Mouse (Mus musculus) stomach, embryonic 14.5 days (tissue): Measurements from ENCODE around the gene Mlec. TPM values are rescaled to one million over a fixed set of nuclear protein-coding genes. Genes with fewer than 3 reads are reported as not detected.
"Not testable (repeated sequence)": the region's sequence is repeated elsewhere in the genome, so short reads cannot be mapped to it uniquely, and the experiment has no call there.

Experiments used
- ATAC-seq: fragments of 200-750 bp; cut with Nextera tagmentation; 2 replicates; pipeline ENCODE4 v1.8.0; 2017; ENCODE audit warnings: low read depth, moderate TSS enrichment; ENCODE audit not compliant: insufficient number of reproducible peaks, insufficient read depth, low FRiP score
- H3K27ac ChIP-seq: fragments of 300-500 bp; sonication (generic); 2 replicates; pipeline ENCODE4 v1.5.1; 2014; ENCODE audit warnings: mild to moderate bottlenecking, low read length, moderate library complexity, mixed read lengths
- H3K27me3 ChIP-seq: fragments of 300-500 bp; sonication (generic); 2 replicates; pipeline ENCODE4 v1.6.1; 2014; ENCODE audit warnings: low read length, control low read depth, mixed read lengths; ENCODE audit not compliant: control insufficient read depth, insufficient read depth
- H3K36me3 ChIP-seq: fragments of 300-500 bp; sonication (generic); 2 replicates; pipeline ENCODE4 v1.6.1; 2014; ENCODE audit warnings: mild to moderate bottlenecking, control low read depth, low read length, moderate library complexity, mixed read lengths; ENCODE audit not compliant: control insufficient read depth, insufficient read depth
- H3K4me1 ChIP-seq: fragments of 300-500 bp; sonication (generic); 2 replicates; pipeline ENCODE4 v1.6.1; 2014; ENCODE audit warnings: low read length, control low read depth, mixed read lengths; ENCODE audit not compliant: control insufficient read depth, insufficient read depth
- H3K4me2 ChIP-seq: fragments of 300-500 bp; sonication (generic); replicated peaks from 2 replicates; pipeline ENCODE4 v1.6.1; 2014; ENCODE audit warnings: low read depth, low read length, control low read depth
- H3K4me3 ChIP-seq: fragments of 300-500 bp; sonication (generic); 2 replicates; pipeline ENCODE4 v1.5.1; 2014; ENCODE audit warnings: low read depth, low read length, control low read depth
- H3K9ac ChIP-seq: fragments of 300-500 bp; sonication (generic); replicated peaks from 2 replicates; pipeline ENCODE4 v1.6.1; 2014; ENCODE audit warnings: low read depth, mild to moderate bottlenecking, control low read depth, low read length, moderate library complexity, mixed read lengths
- H3K9me3 ChIP-seq: fragments of 300-500 bp; sonication (generic); 2 replicates; pipeline ENCODE4 v1.6.1; 2016; ENCODE audit warnings: low read depth, low read length, control low read depth; ENCODE audit not compliant: control insufficient read depth
- WGBS: fragments of 180-500 bp; shearing (Covaris S2); extraction: QIAGEN DNeasy Blood & Tissue Kit; methylation state at CpG from one replicate; pipeline ENCODE4 v1.1.7; 2014; 5-methylcytosine and 5-hydroxymethylcytosine counted together
- polyA plus RNA-seq: library from polyadenylated mRNA; unstranded; fragments of >200 nt; fragmentation: Nextera tagmentation; extraction: Ambion mirVana; gene quantifications from 2 replicates; pipeline ENCODE4 v1.2.1, GENCODE M21; 2014

Gene Mlec
- polyA plus RNA-seq, 1 experiment from 2014 or later: 52.6 TPM

DNA sequence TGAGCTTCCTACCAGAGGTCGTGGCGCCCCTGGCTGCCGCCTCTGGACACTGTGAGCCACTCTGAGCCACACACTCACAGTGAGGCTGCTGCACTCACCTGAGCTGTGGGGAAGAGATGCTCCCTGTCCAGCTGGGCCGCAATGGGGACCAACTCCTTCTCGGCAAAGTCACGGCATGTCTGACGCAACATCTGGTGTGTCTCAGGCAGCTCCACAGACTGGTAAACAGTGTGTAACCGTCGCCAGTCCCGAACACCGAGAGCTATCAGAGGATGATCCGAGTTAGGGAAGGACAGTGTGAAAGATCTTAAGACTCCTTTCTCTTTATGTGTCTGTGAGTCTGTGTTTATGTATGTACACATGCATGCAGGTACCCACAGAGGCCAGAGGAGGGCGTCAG, 40.5 kb downstream of the Mlec start:
- WGBS: 85% methylated on average over 13 of the region's 13 CpGs

GRCm38 (mm10) chr5:115116426-115116825, 41.6 kb downstream of the Mlec start:
- H3K4me1 ChIP-seq: 0 out of 2 replicates have a peak, but pooled peaks cover 2% of the 10 kb centered on the region

More for the DNA sequence above, 40.5 kb downstream of the Mlec start:
- H3K27me3 ChIP-seq: no peaks in the 10 kb centered on the region
- no peak for ATAC-seq
- H3K9ac ChIP-seq: no peak overlapping the region
- H3K36me3 ChIP-seq: peaks cover 6% of the 10 kb centered on the region
- H3K27ac ChIP-seq: no peak overlapping the region
- no peaks in the 10 kb centered on the region for H3K9me3 ChIP-seq
- H3K4me2 ChIP-seq: no peak overlapping the region
- H3K4me3 ChIP-seq: no peak overlapping the region
- 0 out of 2 replicates have a peak, but pooled peaks cover 2% of the 10 kb centered on the region for H3K4me1 ChIP-seq

GRCm38 (mm10) chr5:115114501-115114900, 43.5 kb downstream of the Mlec start:
- no peak overlapping the region for H3K9ac ChIP-seq
- H3K27ac ChIP-seq: no peak overlapping the region
- H3K4me3 ChIP-seq: no peak overlapping the region
- H3K9me3 ChIP-seq: no peaks in the 10 kb centered on the region
- H3K4me1 ChIP-seq: 0 out of 2 replicates have a peak, but pooled peaks cover 2% of the 10 kb centered on the region
- no peaks in the 10 kb centered on the region for H3K27me3 ChIP-seq
- WGBS: 91% methylated on average over 8 of the region's 8 CpGs
- H3K36me3 ChIP-seq: peaks cover 13% of the 10 kb centered on the region
- H3K4me2 ChIP-seq: no peak overlapping the region
- ATAC-seq: no peak

More at GRCm38 (mm10) chr5:115116426-115116825, 41.6 kb downstream of the Mlec start:
- Histone ChIP-seq H3K27me3 (no peaks in the 10 kb centered on the region), H3K9ac (no peak overlapping the region), H3K4me3 (no peak overlapping the region), H3K36me3 (peaks cover 8% of the 10 kb centered on the region), H3K27ac (no peak overlapping the region), H3K4me2 (no peak overlapping the region), H3K9me3 (no peaks in the 10 kb centered on the region)
- ATAC-seq: no peak
- 87% methylated on average over 3 of the region's 3 CpGs for WGBS

GRCm38 (mm10) chr5:115113244-115113643, 44.7 kb downstream of the Mlec start:
- Histone ChIP-seq H3K27me3 (no peaks in the 10 kb centered on the region), H3K27ac (no peak overlapping the region), H3K4me2 (no peak overlapping the region), H3K36me3 (peaks cover 13% of the 10 kb centered on the region), H3K9ac (no peak overlapping the region), H3K9me3 (no peaks in the 10 kb centered on the region), H3K4me3 (no peak overlapping the region), H3K4me1 (no peaks in the 10 kb centered on the region)
- no peak for ATAC-seq
- WGBS: 93% methylated on average over 12 of the region's 12 CpGs

DNA sequence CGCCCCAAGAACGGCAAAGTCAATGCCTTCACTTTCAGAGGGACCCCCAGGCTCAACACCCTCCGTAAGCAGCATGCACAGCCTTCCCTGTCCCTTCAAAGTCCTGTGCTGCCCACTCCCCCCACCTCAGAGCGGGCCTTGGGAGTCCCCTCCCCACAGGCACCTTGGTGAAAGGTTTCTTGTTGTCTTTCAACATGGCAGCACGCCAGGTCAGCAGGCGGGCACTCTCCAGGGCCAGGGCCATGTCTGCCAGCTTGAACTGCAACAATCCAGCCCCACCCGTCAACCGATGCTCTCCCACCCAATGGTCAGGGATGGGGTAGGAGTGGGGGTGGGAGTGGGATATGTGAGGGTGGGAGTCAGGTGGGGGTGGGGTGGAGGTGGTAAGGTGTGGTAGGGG, 46.8 kb downstream of the Mlec start:
- H3K9ac ChIP-seq: no peak overlapping the region
- WGBS: 87% methylated on average over 8 of the region's 8 CpGs
- peaks cover 9% of the 10 kb centered on the region for H3K36me3 ChIP-seq
- no peak overlapping the region for H3K4me3 ChIP-seq
- H3K27me3 ChIP-seq: no peaks in the 10 kb centered on the region
- no peak overlapping the region for H3K4me2 ChIP-seq
- H3K27ac ChIP-seq: no peak overlapping the region
- H3K4me1 ChIP-seq: no peaks in the 10 kb centered on the region
- ATAC-seq: no peak
- no peaks in the 10 kb centered on the region for H3K9me3 ChIP-seq

DNA sequence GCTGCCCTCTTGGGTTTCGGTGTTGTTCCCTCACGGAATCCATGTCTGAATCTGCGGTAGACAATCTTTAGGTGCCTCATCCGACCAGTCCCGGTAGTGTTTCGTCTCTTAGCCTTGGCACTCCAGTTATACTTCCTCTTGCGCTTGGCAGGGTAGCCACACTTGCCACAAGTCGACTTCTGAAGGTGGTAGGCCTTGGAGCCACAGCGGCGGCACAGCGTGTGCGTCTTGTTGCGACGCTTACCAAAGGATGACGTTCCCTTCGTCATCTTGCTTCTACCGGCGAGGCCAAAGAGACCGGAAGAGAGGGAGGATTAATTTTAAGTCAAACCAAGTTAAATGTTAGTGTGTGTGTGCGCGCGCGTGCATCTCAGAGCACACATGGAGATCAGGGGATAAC, 54.7 kb downstream of the Mlec start:
- not testable (repeated sequence) for H3K4me2 ChIP-seq, ATAC-seq, H3K9ac ChIP-seq, H3K27ac ChIP-seq, H3K4me3 ChIP-seq, H3K9me3 ChIP-seq, H3K4me1 ChIP-seq, H3K27me3 ChIP-seq
- WGBS: 97% methylated on average over 23 of the region's 23 CpGs
- H3K36me3 ChIP-seq: peaks cover 19% of the 10 kb centered on the region

DNA sequence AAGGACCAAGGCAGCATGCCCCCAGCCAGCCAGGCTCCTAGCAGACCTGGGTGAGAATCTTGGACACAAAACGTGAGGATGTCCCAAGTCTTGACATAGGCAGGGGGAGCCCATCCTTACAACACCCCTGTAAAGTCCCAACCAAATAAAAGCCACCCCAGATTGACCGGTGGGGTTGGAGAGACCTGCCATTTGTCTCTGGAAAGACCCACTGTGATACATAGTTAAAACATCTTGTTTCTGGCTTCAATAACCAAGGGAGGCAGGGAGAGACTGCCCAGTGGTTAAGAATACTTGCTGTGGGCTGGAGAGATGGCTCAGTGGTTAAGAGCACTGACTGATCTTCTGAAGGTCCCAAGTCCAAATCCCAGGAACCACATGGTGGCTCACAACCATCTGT, 55.7 kb downstream of the Mlec start:
- 81% methylated on average over 2 of the region's 2 CpGs for WGBS
- no peaks in the 10 kb centered on the region for H3K27me3 ChIP-seq
- no peak overlapping the region for H3K27ac ChIP-seq
- H3K4me2 ChIP-seq: no peak overlapping the region
- no peaks in the 10 kb centered on the region for H3K9me3 ChIP-seq
- H3K9ac ChIP-seq: no peak overlapping the region
- H3K36me3 ChIP-seq: peaks cover 28% of the 10 kb centered on the region
- no peak for ATAC-seq
- H3K4me3 ChIP-seq: no peak overlapping the region
- no peaks in the 10 kb centered on the region for H3K4me1 ChIP-seq

GRCm38 (mm10) chr5:115100473-115100872, 57.5 kb downstream of the Mlec start:
- no peak for ATAC-seq
- Histone ChIP-seq H3K9me3 (no peaks in the 10 kb centered on the region), H3K36me3 (peaks cover 45% of the 10 kb centered on the region), H3K4me3 (no peak overlapping the region), H3K4me1 (no peaks in the 10 kb centered on the region), H3K27me3 (no peaks in the 10 kb centered on the region), H3K4me2 (no peak overlapping the region), H3K27ac (no peak overlapping the region), H3K9ac (no peak overlapping the region)
- 78% methylated on average over 6 of the region's 6 CpGs for WGBS

DNA sequence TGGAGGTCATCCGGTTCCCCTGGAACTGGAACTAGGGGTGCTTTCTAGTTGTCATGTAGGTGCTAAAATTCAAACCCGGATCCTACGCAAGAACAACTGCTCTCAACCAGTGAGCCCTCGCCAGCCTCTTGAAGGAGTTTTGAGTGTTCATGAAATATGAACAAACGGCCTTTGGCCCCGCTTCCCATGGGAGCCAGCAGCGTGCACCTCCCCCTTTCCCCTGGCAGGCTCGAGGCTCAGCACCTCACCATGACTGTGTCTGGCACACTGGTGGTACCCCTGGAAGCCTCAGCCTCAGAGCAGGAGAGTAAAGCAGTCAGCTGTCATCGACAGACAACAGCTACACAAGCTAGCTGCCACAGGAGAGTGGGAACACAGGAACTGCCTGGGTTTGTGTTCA, 58.0 kb downstream of the Mlec start:
- peaks cover 50% of the 10 kb centered on the region for H3K36me3 ChIP-seq
- 81% methylated on average over 9 of the region's 9 CpGs for WGBS
- no peaks in the 10 kb centered on the region for H3K4me1 ChIP-seq
- no peak overlapping the region for H3K9ac ChIP-seq
- no peaks in the 10 kb centered on the region for H3K27me3 ChIP-seq
- no peak for ATAC-seq
- H3K4me3 ChIP-seq: no peak overlapping the region
- H3K9me3 ChIP-seq: no peaks in the 10 kb centered on the region
- no peak overlapping the region for H3K27ac ChIP-seq
- H3K4me2 ChIP-seq: no peak overlapping the region
